Mouse (Mus musculus) layer of hippocampus, adult 2 months (tissue): Measurements from ENCODE around the gene 2310039H08Rik. TPM values are rescaled to one million over a fixed set of nuclear protein-coding genes. Genes with fewer than 3 reads are reported as not detected.
A peak's percentile ranks its signal among the peaks of the same experiment; 100 is the strongest.

Experiments
- DNase-seq, 2 experiments: peaks; one replicate each; pipeline ENCODE4 v3.0.0; 2022; ENCODE audit warnings: low spot score in 2 of 2
- H3K27ac ChIP-seq: fragments of 200-600 bp; 2 replicates; pipeline ENCODE4 v1.8.1; 2022
- H3K4me3 ChIP-seq: fragments of 200-600 bp; 2 replicates; pipeline ENCODE4 v1.8.1; 2022; ENCODE audit warnings: mild to moderate bottlenecking
- CTCF ChIP-seq: fragments of 200-600 bp; conservative IDR thresholded peaks from 2 replicates; pipeline ENCODE4 v1.8.1; 2022; ENCODE audit warnings: antibody characterized with exemption, mild to moderate bottlenecking, moderate library complexity
- total RNA-seq, 2 experiments: library from RNA; stranded (reverse); gene quantifications; 2 replicates each; pipeline ENCODE4 v1.2.3; 2021

2310039H08Rik gene
- total RNA-seq, 2 experiments from 2014 or later: 8.7 to 10.7 TPM

DNA sequence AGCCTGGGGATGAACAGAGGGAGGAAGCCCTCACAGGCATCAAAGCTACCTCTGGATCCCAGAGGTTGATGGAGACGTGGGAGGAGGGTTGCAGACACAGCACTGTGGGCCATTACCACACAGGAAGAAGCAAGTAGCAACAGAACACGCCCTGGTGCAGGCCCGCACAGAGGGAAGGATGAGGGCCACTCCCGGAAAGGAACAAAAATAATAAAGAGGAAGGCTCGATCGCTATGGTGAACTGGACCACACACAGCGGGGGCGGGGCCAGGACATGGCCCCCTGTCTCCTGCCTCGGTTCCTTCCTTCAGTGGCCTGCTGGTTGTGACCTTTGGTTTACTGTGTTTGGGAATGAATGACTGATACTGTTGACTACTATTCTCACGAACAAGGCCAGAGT lies 27.2 kb downstream of the 2310039H08Rik start:
- TF ChIP-seq CTCF: no peak
- Histone ChIP-seq H3K27ac (no peak overlapping the region), H3K4me3 (no peak overlapping the region)
- DNase-seq: no peak

DNA sequence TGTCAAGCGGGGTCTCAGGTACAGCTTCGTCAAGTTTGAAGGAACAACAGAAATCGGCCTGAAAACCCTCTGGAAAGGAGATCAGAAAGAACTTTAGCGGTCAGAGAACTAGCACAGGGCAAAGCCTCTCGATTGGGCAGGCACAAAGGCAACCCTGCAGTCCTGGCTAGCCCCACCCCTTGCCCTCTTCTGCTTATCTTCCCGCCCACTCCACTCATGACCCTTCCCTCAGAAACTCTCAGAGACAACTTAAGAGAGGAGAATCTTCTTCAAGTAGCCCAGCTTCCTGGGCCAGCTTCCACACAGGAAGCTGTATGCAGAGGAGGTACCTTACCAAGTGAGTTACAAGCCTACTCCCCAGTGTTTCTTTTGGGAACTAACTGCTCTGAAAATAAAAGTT lies 29.3 kb downstream of the 2310039H08Rik start:
- Histone ChIP-seq H3K27ac (no peak overlapping the region), H3K4me3 (no peak overlapping the region)
- no peak for TF ChIP-seq CTCF
- DNase-seq: no peak

DNA sequence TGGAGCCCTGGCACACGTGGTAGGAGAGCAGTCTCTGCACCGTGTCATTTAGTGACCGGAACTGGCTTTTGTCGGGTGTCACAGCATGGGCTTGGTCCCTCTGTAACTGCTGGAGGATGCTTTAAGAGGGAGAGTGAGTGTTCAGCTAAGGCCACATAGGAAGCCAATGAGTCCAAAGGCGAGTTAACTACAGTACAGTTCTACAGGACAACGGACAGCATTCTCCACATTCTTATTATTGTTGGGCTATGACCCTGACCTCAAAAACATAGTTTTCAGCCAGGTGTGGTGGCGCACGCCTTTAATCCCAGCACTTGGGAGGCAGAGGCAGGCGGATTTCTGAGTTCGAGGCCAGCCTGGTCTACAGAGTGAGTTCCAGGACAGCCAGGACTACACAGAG lies 35.9 kb downstream of the 2310039H08Rik start:
- TF ChIP-seq CTCF: no peak
- no peak overlapping the region for H3K27ac ChIP-seq
- DNase-seq: no peak

DNA sequence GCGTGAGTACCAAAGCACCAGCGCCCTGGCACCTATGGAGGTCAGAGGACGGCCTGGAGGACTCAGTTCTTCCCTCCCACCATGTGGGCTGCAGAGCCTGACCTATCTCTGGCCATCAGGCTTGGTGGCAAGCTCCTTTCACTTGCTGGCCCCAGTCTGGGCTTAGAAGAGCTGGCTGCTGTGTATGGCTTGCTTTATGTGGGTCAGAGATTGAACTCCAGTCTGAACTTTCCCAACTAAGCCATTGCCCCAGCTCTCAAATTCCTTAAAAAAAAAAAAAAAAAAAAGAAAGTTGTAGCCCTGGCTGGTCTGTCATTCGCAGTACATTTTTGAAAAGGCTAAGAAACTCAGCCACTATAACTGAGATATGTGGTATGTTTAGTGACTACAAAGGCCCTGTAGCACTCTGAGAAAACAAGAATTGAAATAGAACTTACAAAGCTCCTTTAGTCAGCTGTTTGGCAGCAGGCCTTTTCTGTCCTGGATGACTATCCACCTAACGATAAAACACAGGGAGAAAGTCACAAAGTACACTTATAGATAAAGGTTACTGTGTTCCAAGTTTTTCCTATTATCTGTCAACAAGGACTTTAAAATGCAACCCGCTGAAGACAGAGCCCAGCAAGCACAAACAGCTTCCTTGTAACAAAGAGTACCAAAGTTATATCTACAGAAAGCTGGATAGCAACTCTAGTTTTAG lies 36.8 kb downstream of the 2310039H08Rik start:
- DNase-seq: no peak
- H3K27ac ChIP-seq: peak overlapping the region; percentile 14; the same call in 1 of the 2 replicates
- H3K4me3 ChIP-seq: no peak overlapping the region
- TF ChIP-seq CTCF: no peak

More for the DNA sequence above, 35.9 kb downstream of the 2310039H08Rik start:
- no peak overlapping the region for H3K4me3 ChIP-seq

DNA sequence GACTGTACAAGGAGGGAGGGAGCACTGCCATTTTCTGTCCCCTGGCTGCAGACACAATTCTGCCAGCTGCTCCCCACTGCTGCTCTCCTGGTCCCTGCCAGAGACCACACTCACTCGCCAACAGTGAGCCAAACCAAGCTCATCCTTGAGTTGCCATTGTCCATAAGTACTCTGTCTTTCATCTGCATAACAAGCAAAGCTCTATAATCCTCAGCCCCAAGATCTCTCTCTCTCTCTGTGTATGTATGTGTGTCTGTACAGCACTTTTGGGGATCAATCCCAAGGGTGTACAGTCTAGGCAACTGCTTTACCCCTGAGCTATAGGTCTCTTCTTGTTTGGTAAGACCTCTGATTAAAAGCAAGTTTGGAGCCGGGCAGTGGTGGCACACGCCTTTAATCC lies 38.2 kb downstream of the 2310039H08Rik start:
- DNase-seq: no peak
- TF ChIP-seq CTCF: no peak
- Histone ChIP-seq H3K27ac (no peak overlapping the region), H3K4me3 (no peak overlapping the region)

DNA sequence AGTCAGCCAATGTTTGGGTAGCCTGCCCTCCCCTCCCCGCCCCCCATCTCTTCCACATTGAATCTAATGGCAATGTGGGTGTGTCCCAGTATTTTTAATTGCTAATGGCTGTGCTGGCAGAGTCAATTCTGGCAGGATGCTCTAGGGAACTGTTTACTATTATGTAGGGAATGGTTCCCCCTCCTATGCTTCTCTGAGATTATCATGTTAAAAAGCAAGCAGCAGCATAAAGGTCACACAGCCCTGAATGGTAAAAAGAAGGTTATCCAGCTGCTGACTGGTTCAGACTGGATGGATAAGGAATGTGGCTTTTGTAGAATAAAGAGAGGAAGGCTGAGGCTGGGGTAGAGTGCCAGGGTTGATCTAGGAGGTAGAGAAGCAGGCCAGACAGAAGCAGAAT lies 40.0 kb downstream of the 2310039H08Rik start:
- H3K27ac ChIP-seq: no peak overlapping the region
- DNase-seq: no peak
- no peak for TF ChIP-seq CTCF

DNA sequence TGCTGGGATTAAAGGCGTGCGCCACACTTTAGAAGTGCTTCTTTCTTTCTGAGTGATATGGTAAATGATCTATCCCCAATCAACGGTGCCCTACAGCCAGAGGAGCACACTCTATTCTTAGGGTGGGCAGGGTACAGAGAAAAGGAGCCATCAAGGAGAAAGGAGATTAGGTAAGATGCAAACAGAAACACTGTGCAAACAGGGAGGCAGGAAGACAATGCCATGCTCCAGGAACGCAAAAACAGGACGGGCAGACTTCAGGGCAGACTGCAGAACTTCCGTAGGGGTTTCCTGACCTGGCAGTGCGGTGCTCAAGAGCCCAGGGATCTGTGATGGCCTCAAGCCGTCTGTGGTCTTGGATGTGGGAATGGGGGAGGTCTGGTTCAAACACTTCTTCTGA lies 41.2 kb downstream of the 2310039H08Rik start:
- H3K4me3 ChIP-seq: no peak overlapping the region
- no peak overlapping the region for H3K27ac ChIP-seq
- no peak for DNase-seq
- no peak for TF ChIP-seq CTCF

More for the DNA sequence above, 40.0 kb downstream of the 2310039H08Rik start:
- H3K4me3 ChIP-seq: no peak overlapping the region

DNA sequence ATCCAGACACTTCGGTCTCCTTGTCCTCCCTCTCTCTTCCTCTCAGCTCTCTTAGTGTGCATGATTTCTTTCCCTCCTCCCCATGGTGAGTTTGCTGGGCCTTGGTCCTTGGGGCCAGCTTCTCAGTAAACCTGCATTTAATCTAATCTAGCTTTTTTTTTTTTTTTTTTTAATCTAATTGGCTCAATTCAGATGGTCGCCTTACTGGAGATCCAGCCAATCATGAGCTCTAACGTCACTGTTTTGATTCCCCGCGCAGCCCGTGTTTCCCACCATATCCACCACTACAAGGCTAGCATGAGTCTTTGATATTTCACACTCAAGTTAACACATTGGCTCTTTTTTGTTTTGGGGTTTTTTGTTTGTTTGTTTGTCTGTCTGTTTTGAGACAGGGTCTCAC lies 42.1 kb downstream of the 2310039H08Rik start:
- no peak overlapping the region for H3K4me3 ChIP-seq
- H3K27ac ChIP-seq: no peak overlapping the region
- no peak for DNase-seq
- no peak for TF ChIP-seq CTCF

DNA sequence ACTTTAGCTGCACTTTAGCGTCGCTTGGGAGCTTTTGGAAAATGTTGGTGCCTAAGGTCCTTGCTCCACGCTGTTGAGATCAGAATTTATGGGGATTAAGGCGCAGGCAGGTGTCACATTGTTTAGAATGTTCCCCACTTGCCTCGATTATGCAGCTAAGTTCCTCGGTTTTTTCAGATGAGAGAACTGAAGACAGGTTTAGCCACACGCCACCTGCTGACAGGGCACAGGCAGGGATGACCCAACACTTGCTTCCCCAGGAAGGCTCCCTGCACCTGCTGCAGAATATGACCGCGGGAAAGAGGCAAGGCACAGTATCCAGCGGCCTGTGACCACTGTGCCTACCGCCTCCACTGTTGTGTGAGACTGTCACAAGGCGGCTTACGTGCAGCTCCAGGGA lies 43.9 kb downstream of the 2310039H08Rik start:
- DNase-seq: no peak
- no peak overlapping the region for H3K27ac ChIP-seq
- no peak for TF ChIP-seq CTCF
- no peak overlapping the region for H3K4me3 ChIP-seq

DNA sequence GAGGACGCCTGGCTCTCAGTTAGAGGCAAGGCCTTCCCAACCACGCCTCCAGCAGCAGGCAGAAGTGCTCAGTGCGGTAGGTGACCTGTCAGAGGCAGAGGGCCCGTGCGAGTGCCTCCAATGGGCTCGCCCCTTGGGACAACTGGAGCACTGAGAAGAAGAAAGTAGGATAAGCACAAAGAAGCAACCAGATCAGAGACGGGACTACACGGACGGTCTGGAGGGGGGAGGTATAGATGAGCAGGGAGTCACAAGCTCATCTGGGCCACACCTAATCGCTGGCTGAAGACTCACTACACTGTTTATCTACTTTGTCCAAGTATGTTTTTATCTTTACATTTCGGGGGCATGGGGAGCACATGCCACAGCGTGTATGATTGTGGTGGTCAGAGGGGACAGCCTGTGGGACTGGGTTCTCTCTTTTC lies 45.3 kb downstream of the 2310039H08Rik start:
- no peak for TF ChIP-seq CTCF
- Histone ChIP-seq H3K27ac (no peak overlapping the region), H3K4me3 (no peak overlapping the region)
- no peak for DNase-seq

DNA sequence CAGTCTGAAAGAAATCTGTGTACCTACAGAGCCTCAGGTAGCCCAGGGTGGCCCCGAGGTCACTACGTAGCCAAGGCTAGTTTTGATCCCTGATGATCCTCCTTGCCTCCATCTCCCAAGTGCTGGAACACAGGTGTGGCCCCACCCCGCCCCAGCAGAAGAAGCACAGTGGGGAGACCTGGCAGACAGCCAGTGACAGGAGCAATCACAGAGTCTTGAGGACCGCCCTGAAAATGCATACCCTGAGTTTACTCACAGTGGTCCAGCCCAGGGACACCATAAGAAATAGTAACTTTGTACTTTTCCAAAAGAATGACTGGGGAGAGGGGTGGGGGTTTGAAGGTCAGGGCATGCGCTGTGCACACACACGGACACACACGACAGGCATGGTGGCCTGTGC lies 48.2 kb downstream of the 2310039H08Rik start:
- Histone ChIP-seq H3K4me3 (no peak overlapping the region), H3K27ac (no peak overlapping the region)
- DNase-seq: no peak
- TF ChIP-seq CTCF: no peak

Other genes with a start within 250 kb of the 2310039H08Rik start
- 10 to 100 TPM; 66.1 to 68.4 TPM for gene Cul9, start 226.2 kb upstream of the 2310039H08Rik start, total RNA-seq
- gene Srf, start 216.5 kb upstream of the 2310039H08Rik start, total RNA-seq: 10 to 100 TPM; 75.7 to 90.9 TPM
- 1 to 10 TPM; 8.5 to 8.8 TPM for gene Ptk7, start 143.1 kb upstream of the 2310039H08Rik start, total RNA-seq
- gene Klc4, start 126.6 kb upstream of the 2310039H08Rik start, total RNA-seq: 10 to 100 TPM; 19.0 to 20.1 TPM
- 10 to 100 TPM; 52.2 to 53.5 TPM for gene Mrpl2, start 126.4 kb upstream of the 2310039H08Rik start, total RNA-seq
- gene Cul7, start 122.3 kb upstream of the 2310039H08Rik start, total RNA-seq: 10 to 100 TPM; 19.1 to 20.4 TPM
- gene Rrp36, start 98.3 kb upstream of the 2310039H08Rik start, total RNA-seq: 10 to 100 TPM; 15.8 to 16.8 TPM
- 100 to 1,000 TPM in 1 of 2 experiments, 10 to 100 TPM in 1; 99.8 to 104 TPM for gene Mea1, start 93.8 kb upstream of the 2310039H08Rik start, total RNA-seq
- 100 to 1,000 TPM; 163 to 173 TPM for gene Klhdc3, start 91.7 kb upstream of the 2310039H08Rik start, total RNA-seq
- gene Ppp2r5d, start 67.5 kb upstream of the 2310039H08Rik start, total RNA-seq: 10 to 100 TPM; 88.0 to 91.4 TPM
- 10 to 100 TPM; 53.6 to 58.4 TPM for gene Pex6, start 61.2 kb upstream of the 2310039H08Rik start, total RNA-seq
- gene Gnmt, start 43.5 kb upstream of the 2310039H08Rik start, total RNA-seq: 1 to 10 TPM in 1 of 2 experiments, under 1 TPM in 1; 0.90 to 1.2 TPM
- 10 to 100 TPM; 67.9 to 72.4 TPM for gene Cnpy3, start 20.4 kb upstream of the 2310039H08Rik start, total RNA-seq
- not detected for gene Ptcra, start 8.9 kb upstream of the 2310039H08Rik start, total RNA-seq
- 10 to 100 TPM; 42.8 to 51.2 TPM for gene Rpl7l1, start 10.0 kb downstream of the 2310039H08Rik start, total RNA-seq
- 10 to 100 TPM; 56.1 to 61.3 TPM for gene Bicral, start 85.8 kb downstream of the 2310039H08Rik start, total RNA-seq
- gene Tbcc, start 118.0 kb downstream of the 2310039H08Rik start, total RNA-seq: 10 to 100 TPM; 27.3 to 36.3 TPM
- gene Prph2, start 137.8 kb downstream of the 2310039H08Rik start, total RNA-seq: not detected
- 10 to 100 TPM; 61.0 to 63.7 TPM for gene Ubr2, start 237.9 kb downstream of the 2310039H08Rik start, total RNA-seq